Mouse (Mus musculus): ENCODE measurements around the gene Tifa. TPM values are rescaled to one million over a fixed set of nuclear protein-coding genes. Genes with fewer than 3 reads are reported as not detected.

The Tifa gene
- polyA plus RNA-seq, 1 experiment from 2014 or later = 3.4 TPM

DNA sequence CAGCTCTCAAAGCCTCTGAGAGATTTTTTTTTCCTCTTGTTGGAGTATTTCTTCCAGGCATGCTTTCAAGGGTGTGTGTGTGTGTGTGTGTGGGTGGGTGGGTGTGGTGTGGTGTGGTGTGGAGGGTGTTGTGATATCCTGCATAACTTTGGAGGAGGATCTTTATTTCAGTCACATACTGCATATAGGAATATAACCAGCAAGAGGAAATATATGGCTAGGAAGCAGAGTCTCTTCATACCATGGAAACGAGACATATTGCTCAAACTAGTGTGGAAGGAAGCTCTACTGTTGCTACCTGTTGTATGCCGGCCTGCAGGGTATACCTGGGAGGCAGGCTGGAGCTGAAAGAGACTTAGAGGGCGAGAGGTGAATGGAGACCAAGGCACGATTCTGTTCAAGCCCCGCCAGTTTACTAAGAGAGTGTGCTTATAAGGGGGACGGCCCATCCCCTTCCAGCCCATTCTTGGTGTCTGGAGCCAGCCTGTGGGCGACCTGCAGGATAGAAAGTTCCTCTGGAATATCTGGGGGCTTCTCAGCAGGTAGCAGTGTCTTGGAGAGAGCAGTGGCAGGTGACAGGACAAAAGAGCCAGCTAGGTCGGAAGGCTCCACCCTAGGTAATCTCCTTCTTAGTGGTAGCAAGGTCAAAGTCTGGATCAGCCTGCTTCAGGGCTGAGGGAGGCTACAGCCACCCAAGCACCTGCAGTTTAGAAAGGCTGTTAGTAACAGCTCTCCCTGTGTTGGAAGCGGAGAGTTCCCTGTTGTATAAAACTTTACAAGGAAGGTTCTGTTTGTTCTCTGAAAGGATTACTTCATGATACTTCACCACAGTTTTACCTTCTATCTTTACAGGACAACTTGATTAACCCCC, 61.4 kb downstream of the Tifa start:
- no peak for ATAC-seq (replicated peaks; ENCODE audit: insufficient number of reproducible peaks, low FRiP score, low TSS enrichment)
- 57% methylated on average over 9 of the region's 9 CpGs for WGBS (ENCODE audit: insufficient replicate concordance)
- no peak overlapping the region for H3K4me2 ChIP-seq
- peaks cover 12% of the 10 kb centered on the region for H3K27me3 ChIP-seq (ENCODE audit: control insufficient read depth, insufficient read depth, low read length)
- H3K36me3 ChIP-seq (ENCODE audit: control insufficient read depth, insufficient read depth, low read length) = no peaks in the 10 kb centered on the region
- no peaks in the 10 kb centered on the region; the same call in 1 of the 2 replicates for H3K4me1 ChIP-seq (ENCODE audit: control insufficient read depth, insufficient read depth, low read length)
- no peaks in the 10 kb centered on the region; the same call in 1 of the 2 replicates for H3K9me3 ChIP-seq (replicated peaks; ENCODE audit: control insufficient read depth, low read length)
- no peak overlapping the region for H3K9ac ChIP-seq (ENCODE audit: low read depth, low read length)
- no peak overlapping the region for H3K4me3 ChIP-seq (ENCODE audit: low read depth, low read length)
- no peak overlapping the region for H3K27ac ChIP-seq (ENCODE audit: low read depth, low read length)

DNA sequence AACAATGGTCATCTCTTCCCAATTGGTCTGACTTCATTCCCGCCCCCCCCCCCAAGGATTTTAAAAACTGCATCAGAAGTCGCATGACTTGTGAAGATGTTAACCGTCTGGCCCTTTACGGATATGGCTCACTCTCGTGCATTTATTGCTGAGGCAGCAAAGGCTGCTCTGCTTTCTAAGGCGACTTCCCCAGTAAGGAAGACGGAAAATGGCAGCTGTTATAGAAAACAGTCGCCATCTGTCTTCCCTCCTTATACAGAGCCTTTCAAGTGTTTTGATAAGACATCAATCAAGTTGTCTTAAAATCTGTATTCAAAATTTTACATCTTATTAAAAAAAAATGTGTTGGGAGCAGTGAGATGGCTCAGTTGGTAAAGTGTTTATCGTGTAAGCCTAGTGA, 63.1 kb downstream of the Tifa start:
- ATAC-seq (replicated peaks; ENCODE audit: insufficient number of reproducible peaks, low FRiP score, low TSS enrichment) = no peak
- WGBS (ENCODE audit: insufficient replicate concordance) = 76% methylated on average over 9 of the region's 9 CpGs

DNA sequence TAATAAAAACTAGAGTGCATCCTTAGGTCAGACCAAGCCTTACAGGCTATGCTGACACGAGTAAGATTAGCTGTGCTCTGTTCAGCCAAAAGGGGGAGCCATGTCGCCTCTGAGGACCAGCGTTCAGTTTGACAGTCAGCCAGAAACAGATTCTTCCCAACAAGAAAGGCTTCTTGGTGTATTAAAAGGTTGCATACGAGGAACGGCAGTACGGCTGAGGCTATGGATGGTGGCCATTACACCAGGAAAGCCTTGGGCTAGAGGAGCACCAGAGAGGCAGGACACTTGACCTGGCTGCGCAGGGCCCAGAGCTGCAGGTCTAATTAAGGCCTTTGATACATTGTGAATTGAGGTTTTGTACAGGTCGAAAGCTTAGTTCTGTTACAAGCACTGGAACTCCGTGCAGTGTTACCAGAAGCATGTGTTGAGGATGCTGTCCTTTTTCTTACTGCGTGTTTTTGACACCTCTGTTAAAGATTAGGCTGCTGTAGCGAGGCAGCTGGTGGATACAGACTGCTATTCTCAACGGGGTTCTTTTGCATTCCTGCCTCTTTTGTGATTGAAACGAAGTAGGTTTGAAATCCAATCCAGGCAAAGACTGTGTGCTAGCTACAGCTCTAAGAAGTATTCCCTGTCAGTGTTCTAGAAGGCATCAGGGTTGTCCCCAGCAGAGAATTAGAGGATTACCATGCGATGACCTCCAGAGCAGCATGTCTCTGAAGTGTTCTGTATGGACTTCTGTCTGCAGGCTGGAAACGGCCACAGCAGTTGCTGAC, 64.0 kb downstream of the Tifa start:
- H3K4me2 ChIP-seq = peak overlapping the region; percentile 17; the same call in 1 of the 2 replicates
- H3K27ac ChIP-seq (ENCODE audit: low read depth, low read length) = no peak overlapping the region
- ATAC-seq (replicated peaks; ENCODE audit: insufficient number of reproducible peaks, low FRiP score, low TSS enrichment) = no peak
- H3K36me3 ChIP-seq (ENCODE audit: control insufficient read depth, insufficient read depth, low read length) = no peaks in the 10 kb centered on the region
- 23% methylated on average over 15 of the region's 15 CpGs for WGBS (ENCODE audit: insufficient replicate concordance)
- no peaks in the 10 kb centered on the region for H3K9me3 ChIP-seq (replicated peaks; ENCODE audit: control insufficient read depth, low read length)
- no peaks in the 10 kb centered on the region; the same call in 1 of the 2 replicates for H3K4me1 ChIP-seq (ENCODE audit: control insufficient read depth, insufficient read depth, low read length)
- H3K9ac ChIP-seq (ENCODE audit: low read depth, low read length) = no peak overlapping the region
- H3K27me3 ChIP-seq (ENCODE audit: control insufficient read depth, insufficient read depth, low read length) = peaks cover 12% of the 10 kb centered on the region
- H3K4me3 ChIP-seq (ENCODE audit: low read depth, low read length) = no peak overlapping the region

More for the DNA sequence above, 63.1 kb downstream of the Tifa start:
- Histone ChIP-seq H3K4me1 (ENCODE audit: control insufficient read depth, insufficient read depth, low read length) (no peaks in the 10 kb centered on the region; the same call in 1 of the 2 replicates), H3K27me3 (ENCODE audit: control insufficient read depth, insufficient read depth, low read length) (peaks cover 12% of the 10 kb centered on the region), H3K4me3 (ENCODE audit: low read depth, low read length) (no peak overlapping the region), H3K27ac (ENCODE audit: low read depth, low read length) (no peak overlapping the region), H3K4me2 (no peak overlapping the region), H3K36me3 (ENCODE audit: control insufficient read depth, insufficient read depth, low read length) (no peaks in the 10 kb centered on the region), H3K9ac (ENCODE audit: low read depth, low read length) (no peak overlapping the region), H3K9me3 (replicated peaks; ENCODE audit: control insufficient read depth, low read length) (no peaks in the 10 kb centered on the region)

DNA sequence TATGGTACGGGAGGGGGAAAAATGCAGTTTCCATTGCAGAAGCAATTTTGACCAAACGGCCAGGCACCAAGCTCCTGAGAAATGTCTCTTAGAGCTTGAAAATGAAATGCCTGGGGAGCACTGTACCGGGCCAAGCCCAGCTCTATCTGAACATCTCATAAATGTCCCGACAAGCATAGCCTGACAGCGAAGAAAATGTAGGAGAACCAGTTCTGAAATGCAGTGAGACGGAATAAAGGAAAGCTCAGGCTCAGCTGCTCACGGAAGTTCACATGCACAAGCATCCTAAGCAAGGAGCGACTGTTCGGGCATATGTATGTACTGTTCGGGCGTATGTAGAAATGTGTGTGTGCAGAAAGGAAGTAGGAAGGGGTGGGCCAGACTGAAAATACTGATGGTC, 71.7 kb downstream of the Tifa start:
- Histone ChIP-seq H3K27me3 (ENCODE audit: control insufficient read depth, insufficient read depth, low read length) (no peaks in the 10 kb centered on the region), H3K4me3 (ENCODE audit: low read depth, low read length) (no peak overlapping the region), H3K9ac (ENCODE audit: low read depth, low read length) (no peak overlapping the region), H3K9me3 (replicated peaks; ENCODE audit: control insufficient read depth, low read length) (no peaks in the 10 kb centered on the region), H3K4me2 (no peak overlapping the region), H3K27ac (ENCODE audit: low read depth, low read length) (no peak overlapping the region), H3K4me1 (ENCODE audit: control insufficient read depth, insufficient read depth, low read length) (peaks cover 8% of the 10 kb centered on the region; the same call in 1 of the 2 replicates), H3K36me3 (ENCODE audit: control insufficient read depth, insufficient read depth, low read length) (no peaks in the 10 kb centered on the region)
- no peak for ATAC-seq (replicated peaks; ENCODE audit: insufficient number of reproducible peaks, low FRiP score, low TSS enrichment)
- WGBS (ENCODE audit: insufficient replicate concordance) = 90% methylated on average over 11 of the region's 11 CpGs

DNA sequence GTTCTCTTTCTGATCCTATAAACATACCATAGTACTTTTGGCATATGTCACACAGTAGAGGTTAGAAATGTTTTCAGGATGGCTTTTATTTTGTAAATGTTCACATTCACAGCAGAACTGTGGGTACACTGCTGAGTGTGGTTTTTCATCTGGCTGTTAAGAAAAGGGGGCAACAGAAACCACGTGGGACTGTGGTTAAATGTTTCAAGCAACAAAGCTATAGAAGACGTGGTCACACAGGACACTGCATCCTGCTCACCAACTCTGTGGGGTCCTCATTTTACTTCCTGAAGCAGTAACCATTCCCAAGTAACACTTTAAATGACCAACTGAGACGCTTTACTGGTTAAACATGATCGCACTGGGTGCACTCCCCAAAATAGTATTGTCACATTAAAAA, 72.9 kb downstream of the Tifa start:
- no peak overlapping the region for H3K9ac ChIP-seq (ENCODE audit: low read depth, low read length)
- WGBS (ENCODE audit: insufficient replicate concordance) = 81% methylated on average over 4 of the region's 4 CpGs
- no peak overlapping the region for H3K27ac ChIP-seq (ENCODE audit: low read depth, low read length)
- no peak overlapping the region for H3K4me2 ChIP-seq
- H3K36me3 ChIP-seq (ENCODE audit: control insufficient read depth, insufficient read depth, low read length) = no peaks in the 10 kb centered on the region
- no peaks in the 10 kb centered on the region for H3K27me3 ChIP-seq (ENCODE audit: control insufficient read depth, insufficient read depth, low read length)
- H3K4me1 ChIP-seq (ENCODE audit: control insufficient read depth, insufficient read depth, low read length) = peaks cover 8% of the 10 kb centered on the region; the same call in 1 of the 2 replicates
- no peak overlapping the region for H3K4me3 ChIP-seq (ENCODE audit: low read depth, low read length)
- no peak for ATAC-seq (replicated peaks; ENCODE audit: insufficient number of reproducible peaks, low FRiP score, low TSS enrichment)
- no peaks in the 10 kb centered on the region for H3K9me3 ChIP-seq (replicated peaks; ENCODE audit: control insufficient read depth, low read length)

DNA sequence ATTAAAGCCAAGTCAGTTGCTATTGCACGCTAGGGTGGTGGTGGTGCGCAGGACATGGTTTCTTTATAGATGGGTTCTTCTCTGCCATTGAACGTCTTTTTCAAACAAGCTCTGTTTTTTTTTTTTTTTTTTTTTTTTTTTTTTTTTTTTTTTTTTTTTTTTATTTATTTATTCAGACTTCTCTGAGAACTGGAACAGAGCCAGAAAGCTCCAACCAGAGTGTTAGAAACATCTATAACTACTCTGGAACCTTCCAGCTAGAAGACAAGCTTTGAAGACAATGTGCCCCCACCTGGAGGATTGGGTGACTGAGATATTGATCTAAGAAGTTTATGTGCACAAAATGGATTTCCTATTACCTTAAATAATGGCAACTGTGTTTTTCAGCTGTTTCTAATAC, 74.0 kb downstream of the Tifa start:
- ATAC-seq (replicated peaks; ENCODE audit: insufficient number of reproducible peaks, low FRiP score, low TSS enrichment) = no peak
- peaks cover 8% of the 10 kb centered on the region; the same call in 1 of the 2 replicates for H3K4me1 ChIP-seq (ENCODE audit: control insufficient read depth, insufficient read depth, low read length)
- H3K4me3 ChIP-seq (ENCODE audit: low read depth, low read length) = no peak overlapping the region
- 67% methylated on average over 3 of the region's 3 CpGs for WGBS (ENCODE audit: insufficient replicate concordance)
- no peaks in the 10 kb centered on the region for H3K9me3 ChIP-seq (replicated peaks; ENCODE audit: control insufficient read depth, low read length)
- H3K27ac ChIP-seq (ENCODE audit: low read depth, low read length) = no peak overlapping the region
- no peaks in the 10 kb centered on the region for H3K36me3 ChIP-seq (ENCODE audit: control insufficient read depth, insufficient read depth, low read length)
- no peaks in the 10 kb centered on the region for H3K27me3 ChIP-seq (ENCODE audit: control insufficient read depth, insufficient read depth, low read length)
- H3K9ac ChIP-seq (ENCODE audit: low read depth, low read length) = no peak overlapping the region
- H3K4me2 ChIP-seq = no peak overlapping the region

DNA sequence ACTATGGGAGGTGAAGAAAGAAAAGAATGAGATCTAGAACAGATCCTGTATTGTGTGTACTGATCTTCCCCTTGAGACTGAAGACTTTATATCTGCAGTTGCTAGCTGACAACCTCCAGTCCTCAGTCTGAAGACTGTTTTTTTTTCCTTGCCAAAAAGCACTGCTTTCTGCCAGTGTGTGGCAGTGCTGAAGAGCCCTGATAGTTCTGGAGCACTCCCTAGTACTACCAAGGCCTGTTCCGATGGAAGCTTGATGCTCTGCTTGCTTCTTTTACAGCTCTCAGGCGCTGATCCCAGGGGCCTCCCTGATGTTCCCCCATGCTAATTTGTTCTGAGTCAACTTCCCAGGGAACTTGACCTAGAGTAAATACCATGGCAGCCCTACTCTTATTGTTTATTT, 74.6 kb downstream of the Tifa start:
- Histone ChIP-seq H3K27ac (ENCODE audit: low read depth, low read length) (no peak overlapping the region), H3K4me2 (no peak overlapping the region), H3K9ac (ENCODE audit: low read depth, low read length) (no peak overlapping the region), H3K27me3 (ENCODE audit: control insufficient read depth, insufficient read depth, low read length) (no peaks in the 10 kb centered on the region), H3K4me3 (ENCODE audit: low read depth, low read length) (no peak overlapping the region), H3K36me3 (ENCODE audit: control insufficient read depth, insufficient read depth, low read length) (no peaks in the 10 kb centered on the region), H3K9me3 (replicated peaks; ENCODE audit: control insufficient read depth, low read length) (no peaks in the 10 kb centered on the region), H3K4me1 (ENCODE audit: control insufficient read depth, insufficient read depth, low read length) (peaks cover 8% of the 10 kb centered on the region; the same call in 1 of the 2 replicates)
- ATAC-seq (replicated peaks; ENCODE audit: insufficient number of reproducible peaks, low FRiP score, low TSS enrichment) = no peak
- 21% methylated on average over 2 of the region's 2 CpGs for WGBS (ENCODE audit: insufficient replicate concordance)

DNA sequence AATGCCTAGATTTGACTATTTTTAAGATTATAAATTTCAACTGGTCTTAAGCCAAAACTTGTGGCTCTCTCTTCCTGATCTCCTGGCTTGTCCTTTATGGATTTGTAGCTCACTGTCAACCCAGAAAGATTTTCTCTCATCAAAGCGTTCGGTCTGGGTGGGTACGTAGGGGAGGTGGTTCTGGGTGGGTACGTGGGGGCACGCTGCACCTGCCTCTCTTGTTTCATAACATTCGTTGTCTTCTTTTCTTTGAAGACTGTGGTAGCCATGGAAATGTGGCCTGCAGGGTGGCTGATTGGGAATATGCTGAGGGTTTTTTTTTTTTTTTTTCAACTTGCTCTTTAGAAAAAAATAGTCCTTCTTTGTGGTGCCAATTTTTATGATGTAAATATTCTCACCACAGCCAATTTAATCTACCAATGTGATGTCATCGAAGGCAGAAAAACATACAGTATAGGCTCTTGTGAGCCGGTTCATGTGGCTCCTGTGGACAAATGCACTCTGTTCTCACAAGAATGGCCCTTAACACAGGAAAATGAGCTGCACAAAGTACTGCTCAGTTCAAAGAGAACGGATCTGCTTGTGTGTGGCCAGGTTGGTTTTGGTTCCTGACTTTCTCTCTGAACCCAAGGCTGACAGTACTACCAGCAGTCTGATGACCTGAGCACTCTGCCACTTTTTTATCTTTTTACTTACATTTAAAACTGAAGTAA, 78.6 kb downstream of the Tifa start:
- Histone ChIP-seq H3K36me3 (ENCODE audit: control insufficient read depth, insufficient read depth, low read length) (no peaks in the 10 kb centered on the region), H3K4me1 (ENCODE audit: control insufficient read depth, insufficient read depth, low read length) (peaks cover 8% of the 10 kb centered on the region; the same call in 1 of the 2 replicates), H3K4me3 (ENCODE audit: low read depth, low read length) (no peak overlapping the region), H3K27ac (ENCODE audit: low read depth, low read length) (no peak overlapping the region), H3K9ac (ENCODE audit: low read depth, low read length) (no peak overlapping the region), H3K9me3 (replicated peaks; ENCODE audit: control insufficient read depth, low read length) (no peaks in the 10 kb centered on the region), H3K4me2 (no peak overlapping the region), H3K27me3 (ENCODE audit: control insufficient read depth, insufficient read depth, low read length) (no peaks in the 10 kb centered on the region)
- ATAC-seq (replicated peaks; ENCODE audit: insufficient number of reproducible peaks, low FRiP score, low TSS enrichment) = no peak
- WGBS (ENCODE audit: insufficient replicate concordance) = 87% methylated on average over 9 of the region's 9 CpGs

Measured in heart, embryonic 11.5 days (tissue).